Mouse (Mus musculus): Measurements from ENCODE around the gene Olfr857.

DNA sequence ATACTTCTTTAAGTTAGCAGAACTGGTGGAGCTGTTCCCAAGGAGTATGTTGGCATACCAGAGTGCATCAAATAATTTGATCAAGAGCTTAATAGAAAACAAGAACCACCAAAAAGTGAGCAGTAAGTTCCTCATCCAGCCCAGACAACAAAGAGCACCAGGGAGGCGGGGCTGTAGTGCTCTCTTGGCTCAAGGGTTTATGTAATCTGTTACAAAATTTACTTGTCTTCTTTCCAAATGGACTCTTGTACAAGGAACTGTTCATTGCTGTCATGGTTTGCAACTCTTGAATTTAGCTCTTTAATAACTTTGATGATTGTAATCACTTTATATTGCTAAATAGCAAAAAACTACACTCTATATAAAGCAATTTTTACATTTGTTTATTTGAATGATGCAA is 17.8 kb upstream of the Olfr857 start:
- TF ChIP-seq POLR2A (IDR thresholded peaks at IDR 0.05; ENCODE audit: insufficient read depth, low read depth, low read length) (no peak), EP300 (IDR thresholded peaks at IDR 0.05; ENCODE audit: insufficient read depth, low read depth, low read length) (no peak)
